Mouse (Mus musculus) gastrocnemius, postnatal 10 days (tissue): ENCODE results near the gene Brca1. TPM values are rescaled to one million over a fixed set of nuclear protein-coding genes. Genes with fewer than 3 reads are reported as not detected.
"Not testable (repeated sequence)": the region's sequence is repeated elsewhere in the genome, so short reads cannot be mapped to it uniquely, and the experiment has no call there.

ENCODE experiments used
- DNase-seq: peaks from one replicate; pipeline ENCODE4 v3.0.0; 2021; ENCODE audit warnings: mixed read lengths
- long read RNA-seq, 2 experiments: library from polyadenylated mRNA; stranded (forward); transcript quantifications; one replicate each; pipeline ENCODE4 v2.0.0; 2021
- total RNA-seq, 2 experiments: library from RNA; stranded (reverse); gene quantifications; 2 replicates each; pipeline ENCODE4 v1.2.3; 2021

The Brca1 gene
- total RNA-seq = 1 to 10 TPM; 1.9 to 4.6 TPM
- long read RNA-seq, experiment 1, full-length matches to known transcripts = 1 of 6 reads
- long read RNA-seq, experiment 1, partial matches to known transcripts = 0 of 6 reads
- long read RNA-seq, experiment 1, other reads (novel, unspliced or antisense) = 5 of 6 reads
- long read RNA-seq, experiment 2, full-length matches to known transcripts = 1 of 1 reads
- long read RNA-seq, experiment 2, partial matches to known transcripts = 0 of 1 reads
- long read RNA-seq, experiment 2, other reads (novel, unspliced or antisense) = 0 of 1 reads

DNA sequence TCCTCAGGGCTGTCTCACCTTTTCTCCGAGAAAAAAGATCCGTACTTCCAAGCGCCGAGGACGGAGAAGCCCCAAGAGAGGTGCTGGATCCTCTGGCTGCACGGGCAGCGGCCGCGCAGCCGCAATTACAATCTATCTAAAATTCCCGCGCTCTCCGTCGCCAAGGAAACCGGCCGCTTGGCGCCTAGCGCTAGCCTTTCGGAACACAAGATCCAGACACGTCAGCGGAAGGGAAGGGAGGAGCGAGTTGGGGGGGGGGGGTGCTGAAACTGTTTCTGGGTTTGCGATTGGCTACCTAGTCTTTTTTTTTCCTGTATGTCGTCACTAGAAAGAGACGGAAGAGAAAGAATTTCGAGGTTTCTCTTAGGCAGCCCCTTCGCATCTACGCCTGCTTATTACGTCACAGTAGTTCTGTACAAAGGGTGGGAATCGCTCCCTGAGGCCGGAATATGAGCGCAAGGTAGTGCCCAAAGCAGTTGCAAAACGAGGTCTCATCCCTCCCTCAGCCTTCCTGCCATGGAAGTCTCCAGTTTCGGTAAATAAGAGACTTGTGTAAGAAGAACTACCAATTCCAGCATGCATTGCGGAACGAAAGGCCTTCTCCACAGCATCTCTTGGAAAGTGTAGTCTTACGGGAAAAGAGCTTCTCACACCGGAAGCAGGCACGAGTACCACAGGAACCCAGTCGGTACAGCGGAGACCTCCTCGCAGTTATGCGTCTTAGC lies at the start of gene Brca1, which contains the start of gene Nbr1:
Gene Brca1 (minus strand): TSS at position 205 of the 725 bp plus-strand sequence.
Gene Nbr1 (plus strand): TSS at position 399 of the 725 bp plus-strand sequence.
- DNase-seq = peak; percentile 92

DNA sequence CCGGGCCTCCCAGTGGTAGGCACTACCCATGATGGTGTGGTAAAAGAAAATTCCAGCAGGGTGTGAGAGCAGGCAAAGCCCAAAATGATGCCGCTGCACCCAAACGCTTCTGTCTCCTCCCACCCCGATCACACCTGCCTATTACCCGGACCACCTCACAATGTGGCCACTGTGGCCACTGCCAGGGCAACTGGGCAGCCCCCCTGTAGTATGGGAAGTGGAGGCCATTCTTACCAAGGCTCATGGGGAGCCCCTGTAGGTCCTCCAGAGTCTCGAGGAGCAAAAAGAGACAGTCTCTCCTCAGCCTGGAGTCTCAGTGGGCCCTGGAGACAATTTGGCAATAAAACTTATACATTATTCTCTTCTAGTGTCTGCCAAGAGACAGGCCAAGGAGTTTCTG lies 47.4 kb upstream of the Brca1 start, which contains the start of gene Gm11634:
Gene Gm11634 (minus strand): TSS at position 101 of the 400 bp plus-strand sequence.
- no peak for DNase-seq

DNA sequence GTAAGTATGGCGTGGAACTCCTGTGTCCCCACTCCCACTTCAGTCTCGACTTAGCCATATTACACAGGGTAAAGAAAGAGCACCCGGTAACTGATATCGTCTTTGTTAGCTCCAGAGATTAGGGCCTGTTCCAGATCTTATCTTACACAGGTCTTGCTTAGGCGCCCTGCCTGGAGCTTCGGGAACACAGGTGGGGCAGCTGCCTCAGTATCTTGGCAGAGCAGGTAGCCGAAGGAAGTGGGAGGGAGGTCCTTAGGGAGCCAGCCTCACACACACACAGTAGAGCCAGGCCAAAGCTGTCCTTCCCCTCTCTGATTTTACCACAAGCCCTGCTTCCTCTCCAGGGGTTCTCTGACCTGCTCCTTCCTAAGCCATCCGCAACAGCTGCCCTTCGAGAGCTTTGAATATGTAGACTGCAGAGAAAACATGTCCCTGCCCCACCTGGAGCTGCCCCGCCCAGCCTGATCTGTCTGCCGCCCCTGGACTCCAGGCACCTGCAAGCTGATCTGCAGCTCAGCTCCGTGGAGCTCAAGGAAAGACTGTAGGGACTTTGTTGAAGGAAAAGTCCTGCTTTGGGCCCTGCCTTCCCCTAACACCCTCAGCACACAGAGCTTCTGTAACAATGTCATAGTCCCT lies 38.4 kb upstream of the Brca1 start:
- DNase-seq = no peak

DNA sequence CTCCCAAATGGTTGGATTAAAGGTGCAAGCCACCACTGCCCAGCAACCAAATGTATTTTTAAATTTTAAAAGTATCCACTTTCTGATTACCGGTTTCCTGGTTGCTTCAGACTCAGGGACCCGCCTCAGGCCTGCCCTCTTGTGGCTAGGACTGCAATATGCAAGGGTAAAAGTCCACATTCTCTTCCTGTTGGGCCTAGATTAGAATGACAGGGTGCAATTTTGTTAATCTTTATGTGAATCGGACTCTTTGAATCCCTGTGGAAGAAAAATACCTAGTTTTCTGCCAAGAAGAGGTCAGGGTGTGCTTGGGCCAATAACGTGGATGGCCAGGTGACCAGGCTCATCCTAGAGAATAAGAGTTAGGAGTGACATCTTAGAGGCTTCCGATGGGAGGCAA lies 37.7 kb upstream of the Brca1 start:
- DNase-seq = peak; percentile 50

DNA sequence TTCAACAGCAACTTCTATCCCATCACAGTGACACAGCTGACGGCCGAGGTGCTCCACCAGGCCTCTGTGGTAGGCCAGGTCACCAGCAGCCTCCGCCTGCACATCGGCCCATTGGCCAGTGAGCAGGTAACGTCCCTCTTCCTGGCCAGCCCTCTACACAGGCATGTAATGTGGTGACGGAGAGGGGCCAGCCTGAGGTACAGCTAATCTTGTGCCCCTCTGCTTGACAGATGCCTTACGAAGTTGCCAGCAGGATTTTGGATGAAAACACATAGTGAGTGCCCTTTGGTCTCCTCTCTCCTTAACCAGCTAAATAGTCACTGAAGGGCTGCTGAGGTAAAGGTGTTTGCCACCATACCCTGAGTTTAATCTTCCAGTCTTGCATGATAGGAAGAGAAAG lies 37.1 kb upstream of the Brca1 start:
- no peak for DNase-seq

DNA sequence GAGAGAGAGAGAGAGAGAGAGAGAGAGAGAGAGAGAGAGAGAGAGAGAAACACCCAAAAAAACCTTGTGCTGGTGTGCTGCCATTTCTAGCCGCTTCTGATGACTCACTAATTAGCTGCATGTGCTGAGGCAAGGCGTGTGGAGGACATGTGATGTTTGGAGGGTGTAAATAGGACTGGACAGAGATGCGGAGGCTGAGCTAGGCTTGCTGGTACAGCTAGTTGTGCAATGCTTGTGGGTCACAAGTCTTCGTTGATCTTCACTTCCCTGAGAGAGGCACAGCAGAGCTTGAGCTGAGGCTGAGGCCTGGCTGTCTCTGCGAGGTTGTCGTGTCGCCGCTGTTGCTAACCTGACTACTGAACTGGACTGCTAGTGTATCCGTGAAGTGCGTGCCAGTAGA lies 35.9 kb upstream of the Brca1 start:
- no peak for DNase-seq

DNA sequence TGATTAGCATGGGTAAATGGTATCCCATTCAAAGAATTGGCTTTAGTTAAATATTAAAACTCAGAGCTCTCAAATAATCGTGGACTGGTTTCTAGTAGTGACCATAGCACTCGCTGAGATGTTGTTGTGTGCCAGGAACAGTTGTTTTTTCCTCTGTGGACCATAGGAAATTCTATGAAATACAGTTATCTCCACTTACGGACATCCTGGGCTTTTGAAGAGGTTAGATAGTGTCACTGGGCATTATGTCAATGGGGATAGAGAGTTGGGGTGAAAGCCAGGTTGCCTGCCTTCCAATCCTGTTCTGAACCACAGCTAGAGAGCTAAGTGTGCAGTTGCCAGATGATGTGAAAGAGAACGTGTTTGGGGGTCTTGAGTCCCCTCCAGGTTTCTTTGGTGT lies 34.0 kb upstream of the Brca1 start:
- DNase-seq = no peak

DNA sequence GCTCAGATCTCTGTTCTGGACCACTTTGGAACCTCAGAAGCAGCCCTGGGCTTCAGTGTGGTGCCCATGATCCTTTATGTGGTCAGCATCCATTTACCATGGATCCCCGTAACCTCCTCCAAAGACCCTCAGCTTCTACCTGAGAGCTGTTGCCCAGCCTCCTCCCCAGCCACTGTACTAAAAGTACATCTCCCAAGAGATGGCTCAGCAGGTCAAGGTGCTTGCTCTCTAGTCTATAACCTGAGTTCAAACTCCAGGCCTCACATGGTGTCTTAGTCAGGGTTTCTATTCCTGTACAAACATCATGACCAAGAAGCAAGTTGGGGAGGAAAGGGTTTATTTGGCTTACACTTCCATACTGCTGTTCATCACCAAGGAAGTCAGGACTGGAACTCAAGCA lies 33.3 kb upstream of the Brca1 start:
- DNase-seq = not testable (repeated sequence)

DNA sequence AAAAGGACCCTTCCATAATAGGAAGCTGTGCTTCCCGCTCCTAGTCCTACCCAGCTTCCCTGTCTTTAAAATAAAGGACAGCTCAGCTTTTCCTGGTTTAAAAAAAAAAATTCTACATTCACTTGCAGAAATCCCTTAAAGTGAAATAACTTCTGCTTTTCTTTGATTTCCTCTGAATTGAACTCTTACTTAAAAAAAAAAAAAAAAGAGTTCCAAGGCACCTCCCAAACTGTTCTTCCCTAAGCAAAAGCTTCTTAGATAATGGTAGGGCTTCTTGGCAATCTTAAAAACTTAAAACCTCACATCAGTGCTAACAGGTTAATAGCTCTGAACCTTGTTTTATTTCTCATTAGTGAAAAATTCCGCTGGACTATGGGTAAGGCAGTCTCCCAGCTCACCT lies 31.4 kb upstream of the Brca1 start:
- no peak for DNase-seq

DNA sequence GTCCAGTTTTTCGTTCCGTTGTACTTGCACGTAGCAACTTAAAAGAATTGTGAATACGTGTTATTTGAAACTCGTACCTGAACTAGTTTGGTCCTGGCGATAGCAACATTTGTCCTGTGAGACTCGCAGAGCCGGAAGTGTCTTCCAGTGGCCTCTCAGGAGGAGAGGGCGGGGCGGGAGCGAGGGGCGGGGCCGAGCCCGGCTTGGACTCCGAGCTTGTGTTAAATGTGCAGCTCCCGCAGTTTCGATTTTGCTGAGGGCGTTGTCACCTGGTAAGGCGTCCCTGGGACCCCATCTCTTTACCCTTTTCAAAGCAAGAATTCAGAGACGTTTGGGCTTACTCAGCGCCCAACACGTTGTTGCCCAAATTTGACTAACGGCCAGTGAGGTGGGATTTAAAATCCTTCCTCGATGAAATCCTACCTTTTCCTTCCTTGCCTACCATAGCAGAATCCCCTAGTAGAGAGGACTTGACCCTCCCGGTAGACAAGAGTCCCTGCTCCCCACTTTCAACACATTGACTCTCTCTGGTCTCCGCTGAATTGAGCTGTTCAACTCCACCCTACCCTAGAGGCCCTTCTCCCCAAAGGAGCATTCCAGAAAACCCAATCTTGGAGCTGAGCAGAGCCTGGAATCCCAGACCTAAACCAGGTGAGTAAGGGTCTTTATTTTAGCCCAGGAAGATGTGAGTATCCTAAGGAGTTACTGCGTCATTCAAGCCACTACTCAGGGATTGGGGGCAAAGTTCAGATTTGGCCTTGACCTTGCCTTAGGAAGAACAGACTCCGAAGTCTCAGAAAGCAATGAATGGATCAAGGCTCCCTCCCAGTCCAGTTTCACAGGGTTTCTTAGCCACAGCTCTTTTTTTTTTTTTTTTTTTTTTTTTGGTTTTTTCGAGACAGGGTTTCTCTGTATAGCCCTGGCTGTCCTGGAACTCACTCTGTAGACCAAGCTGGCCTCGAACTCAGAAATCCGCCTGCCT lies 30.6 kb upstream of the Brca1 start, which contains the start of gene Tmem106a:
Gene Tmem106a (plus strand): TSS at position 189 of the 982 bp plus-strand sequence.
- DNase-seq = peak; percentile 64

DNA sequence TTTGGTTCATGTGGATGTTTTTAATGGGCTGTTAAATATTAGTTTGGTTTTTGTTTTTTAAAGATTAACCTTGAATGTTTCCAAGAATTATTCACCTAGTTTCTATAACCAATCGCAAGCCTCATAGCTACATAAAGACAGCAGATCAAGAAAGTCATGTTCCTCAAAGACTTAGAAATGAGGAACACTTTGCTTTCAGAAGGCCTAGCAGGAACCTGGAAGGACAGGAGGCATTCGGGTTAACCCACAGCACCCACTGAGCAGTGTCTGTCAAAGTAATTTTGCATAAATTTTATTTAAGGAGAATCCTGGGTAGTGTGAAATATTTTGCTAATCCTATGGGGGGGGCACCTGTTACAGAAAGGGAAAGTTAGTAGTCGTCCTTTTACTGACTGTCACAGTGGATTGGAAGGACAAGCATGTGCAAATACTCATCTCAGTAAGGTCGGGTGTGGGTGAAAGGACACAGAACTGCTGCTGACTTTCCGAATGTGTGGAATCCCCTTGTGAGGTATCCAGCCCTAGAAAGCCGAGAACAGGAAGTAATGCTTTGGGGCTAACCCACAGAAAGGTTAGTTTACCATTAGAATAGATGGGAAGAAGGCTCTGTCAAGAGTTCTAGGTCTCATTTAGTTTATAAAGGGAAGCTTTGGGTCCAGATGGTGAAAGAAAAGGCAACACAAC lies 29.5 kb upstream of the Brca1 start:
- no peak for DNase-seq

DNA sequence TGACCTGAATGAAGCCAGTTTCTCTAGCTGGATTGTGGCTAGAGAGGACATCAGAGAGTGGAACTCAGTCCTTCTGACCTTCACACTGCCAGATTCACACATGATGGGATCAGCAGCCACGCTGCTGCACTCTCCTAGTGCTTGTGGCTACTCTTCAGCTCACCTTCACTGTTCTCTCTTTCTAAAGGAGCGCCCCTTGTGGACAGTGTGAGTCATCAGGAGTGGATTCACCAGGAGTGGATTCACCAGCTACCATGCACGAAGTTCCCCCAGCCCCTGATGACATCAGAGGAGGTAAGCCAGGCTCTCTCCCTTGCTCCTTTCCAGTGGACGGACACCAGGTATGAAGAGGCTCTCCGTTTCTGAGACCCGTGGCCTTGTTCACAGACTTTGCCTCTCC lies 24.4 kb upstream of the Brca1 start:
- no peak for DNase-seq

DNA sequence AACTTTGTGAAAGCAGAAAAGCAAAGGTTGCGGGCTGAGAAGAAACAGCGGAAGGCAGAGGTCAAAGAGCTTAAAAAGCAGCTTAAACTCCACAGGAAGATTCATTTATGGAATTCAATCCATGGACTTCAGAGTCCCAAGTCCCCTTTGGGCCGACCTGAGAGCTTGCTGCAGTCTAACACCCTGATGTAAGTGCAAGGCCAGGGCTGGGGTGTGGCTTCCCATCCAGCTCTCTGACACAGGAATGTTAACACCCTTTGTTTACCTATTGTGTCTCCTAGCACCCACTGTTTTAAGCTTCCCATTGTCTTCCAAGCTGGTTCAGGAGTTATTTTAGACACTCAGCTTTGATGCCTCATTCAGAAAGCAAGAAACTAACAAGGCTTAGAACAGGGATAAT lies 16.7 kb upstream of the Brca1 start:
- no peak for DNase-seq

DNA sequence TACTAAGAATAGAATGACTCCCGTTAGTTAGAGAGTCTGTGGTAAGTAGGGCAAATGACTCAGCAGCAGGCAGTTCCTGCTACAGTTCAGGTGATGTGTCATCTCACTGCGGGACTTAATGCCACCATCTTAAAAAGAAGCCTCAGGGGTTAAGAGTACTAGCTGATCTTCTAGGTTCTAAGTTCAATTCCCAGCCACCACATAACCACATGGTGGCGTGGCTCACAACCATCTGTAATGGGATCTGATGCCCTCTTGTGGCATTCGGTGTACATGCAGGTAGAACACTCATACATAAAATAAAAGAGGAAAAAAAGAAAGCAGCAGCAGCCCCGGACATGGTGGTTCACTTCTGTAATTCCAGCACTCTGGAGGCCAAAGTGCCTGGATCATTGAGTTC lies 10.6 kb upstream of the Brca1 start:
- peak; percentile 21 for DNase-seq

DNA sequence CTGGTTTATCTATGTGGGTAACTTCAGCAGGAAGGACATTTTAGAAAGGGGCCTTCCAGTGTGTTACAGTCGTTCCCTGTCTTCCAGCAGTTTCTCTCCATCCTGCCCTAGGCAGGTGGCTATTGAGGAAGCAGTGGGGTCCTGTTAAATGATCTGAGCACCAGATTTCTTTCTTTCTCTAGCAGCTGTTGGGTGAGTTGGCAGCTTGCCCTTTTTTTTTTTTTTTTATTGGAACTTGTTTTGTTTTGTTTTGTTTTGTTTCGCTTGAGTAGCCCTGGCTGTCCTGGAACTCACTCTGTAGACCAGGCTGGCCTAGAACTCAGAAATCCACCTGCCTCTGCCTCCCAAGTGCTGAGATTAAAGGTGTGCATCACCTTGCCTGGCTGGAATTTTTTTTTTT lies 5.2 kb upstream of the Brca1 start:
- no peak for DNase-seq

DNA sequence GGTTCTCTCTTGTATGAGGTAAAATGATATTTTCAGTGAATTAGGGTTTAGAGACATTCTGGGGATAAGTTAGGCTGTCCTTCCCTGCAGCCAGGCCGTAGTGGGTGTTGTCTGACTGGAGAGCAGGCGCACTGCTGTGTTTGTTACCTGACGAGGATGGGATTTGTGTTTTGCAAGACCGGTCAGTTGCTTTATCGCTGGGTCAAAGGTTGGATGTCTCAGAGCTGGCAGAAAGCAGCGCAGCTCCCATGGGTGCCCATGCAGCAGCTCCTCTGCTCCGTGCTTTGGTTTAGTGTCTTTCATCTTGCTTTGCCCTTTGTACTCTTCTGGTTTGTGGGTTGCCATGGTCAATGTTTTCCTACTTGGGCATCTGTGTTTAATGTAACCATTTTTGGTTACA lies 4.8 kb upstream of the Brca1 start:
- DNase-seq = no peak

DNA sequence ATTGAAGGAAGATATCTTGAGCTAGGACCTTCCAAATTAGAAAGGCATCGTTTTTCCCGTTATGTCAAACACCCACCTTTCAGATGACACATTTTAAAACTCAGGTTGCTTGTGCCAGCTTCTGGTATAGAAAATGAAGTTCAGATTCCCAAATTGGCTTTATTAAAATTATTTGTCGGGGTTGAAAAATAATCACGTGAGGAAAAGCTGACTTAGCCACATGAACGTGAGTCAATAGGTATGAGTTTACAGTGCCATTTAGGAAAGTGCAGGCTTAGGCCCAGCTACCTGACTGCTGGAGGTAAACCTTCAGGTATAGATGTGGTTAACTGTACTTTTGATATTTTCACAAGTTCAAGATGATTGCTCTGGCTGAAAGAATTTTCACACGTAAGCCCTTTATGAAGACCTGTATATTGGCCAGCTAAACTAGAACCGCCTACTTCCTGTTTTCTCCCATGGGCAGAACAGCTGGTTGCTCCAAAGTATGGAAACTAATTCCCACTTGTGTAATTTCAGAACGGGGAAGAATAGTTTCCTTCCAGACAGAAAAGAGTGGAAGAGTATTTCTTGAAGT lies 1.7 kb upstream of the Brca1 start:
- no peak for DNase-seq

DNA sequence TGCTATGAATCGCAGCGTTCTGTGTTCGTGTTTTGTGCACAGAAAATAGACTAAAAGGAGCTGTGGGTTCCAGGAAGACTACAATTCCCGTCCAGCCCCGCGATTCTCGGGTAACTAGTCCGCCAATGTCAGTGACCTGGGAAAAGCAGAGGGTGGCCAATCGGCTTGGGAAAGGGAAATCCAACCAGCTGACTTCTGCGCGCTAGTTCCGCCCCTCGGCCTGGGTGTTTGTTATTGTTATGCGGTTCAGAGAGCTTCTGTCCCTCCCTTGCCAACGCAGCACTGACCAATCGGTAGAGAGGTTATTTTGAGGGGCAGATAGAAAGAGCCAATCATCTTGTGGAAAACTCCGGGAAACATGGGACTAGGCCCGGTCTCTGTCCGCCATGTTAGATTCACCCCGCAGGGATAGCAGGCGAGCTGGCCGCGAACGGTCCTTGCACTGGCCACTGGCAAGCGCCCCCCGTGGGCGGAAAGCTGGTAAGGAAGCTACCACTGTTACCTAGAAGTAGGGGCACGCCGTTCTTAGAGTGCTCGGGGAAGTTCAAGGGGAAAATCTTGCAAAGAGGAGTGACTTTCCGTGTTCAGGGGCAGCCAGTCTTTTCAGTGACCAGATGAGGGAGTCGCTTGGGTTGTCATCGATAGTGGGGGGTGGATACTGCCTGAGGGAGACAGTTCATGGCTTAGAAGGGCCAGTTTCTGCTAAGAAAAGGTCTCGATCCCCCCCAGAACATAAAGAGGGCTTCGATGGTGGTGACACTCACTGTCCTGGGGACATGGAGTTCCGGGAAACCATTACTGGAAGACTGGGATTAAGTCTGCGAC lies 933 bp upstream of the Brca1 start:
- peak; percentile 81 for DNase-seq

DNA sequence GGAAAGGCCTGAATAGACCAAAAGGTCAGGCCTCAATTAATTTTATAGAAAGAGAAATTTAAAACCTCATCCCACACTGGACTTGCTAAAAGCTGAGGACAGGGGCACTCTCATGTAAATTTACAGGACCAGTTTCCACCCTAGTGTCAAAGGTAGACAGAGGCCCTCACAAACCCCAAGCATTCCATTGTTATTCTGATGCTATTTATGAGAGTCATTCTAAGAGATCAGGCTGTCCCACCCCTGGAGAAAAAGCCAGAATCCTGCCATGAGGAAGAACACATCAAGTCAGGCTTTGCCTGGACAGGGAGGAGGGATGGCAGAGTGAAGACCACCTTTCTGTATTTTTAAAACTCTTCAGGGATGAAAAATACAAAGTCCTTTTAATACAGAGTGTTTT lies 3.2 kb downstream of the Brca1 start:
- DNase-seq = no peak

DNA sequence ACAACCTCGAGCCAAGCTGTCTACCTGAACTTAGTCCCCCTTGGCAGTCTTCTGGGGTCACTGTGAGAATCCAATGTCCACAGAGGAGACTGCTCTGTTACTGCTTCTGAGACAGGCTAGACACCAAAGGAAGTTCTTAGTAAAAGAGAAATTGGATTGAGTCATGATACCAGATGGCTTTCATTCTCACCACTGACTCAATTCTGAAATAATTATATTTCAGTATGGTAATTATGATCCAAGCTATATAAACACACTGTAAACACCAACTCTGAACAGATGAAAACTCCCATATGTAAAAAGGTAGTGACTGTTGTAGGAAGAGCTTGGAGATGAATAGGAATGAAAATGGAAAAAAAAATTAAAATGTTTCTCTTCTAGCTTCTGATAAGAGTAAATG lies 7.6 kb downstream of the Brca1 start:
- DNase-seq = no peak
